Mouse (Mus musculus): Measurements from ENCODE around the gene Zmym1.

DNA sequence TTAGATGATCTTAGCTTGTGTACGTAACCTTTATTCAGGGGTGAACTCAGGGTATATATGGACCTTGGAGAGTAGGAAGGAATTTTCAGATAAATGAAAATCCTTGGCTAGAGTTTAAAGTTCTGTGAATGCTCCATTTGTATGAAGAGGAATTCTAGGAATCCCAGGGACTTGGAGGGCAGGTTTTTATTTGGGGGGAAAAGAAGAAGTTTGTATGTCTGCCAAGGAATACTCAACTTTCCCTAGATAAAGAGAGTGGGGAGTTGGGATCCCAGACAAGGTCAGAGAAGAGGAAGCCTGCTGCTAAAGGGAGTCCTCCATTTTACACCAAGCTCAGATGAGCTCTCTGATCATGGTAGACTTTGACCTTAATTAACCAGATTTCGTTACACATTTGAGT lies 22.2 kb upstream of the Zmym1 start:
- no peak for TF ChIP-seq POLR2A (IDR thresholded peaks at IDR 0.05; ENCODE audit: insufficient read depth, low read length)
- TF ChIP-seq CTCF (IDR thresholded peaks at IDR 0.05; ENCODE audit: low read depth, low read length): no peak
- TF ChIP-seq EP300 (IDR thresholded peaks at IDR 0.05; ENCODE audit: insufficient read depth, low read depth, low read length): no peak
